Mouse (Mus musculus) adipocyte (in vitro differentiated cells): ENCODE measurements around the gene Gm38394.

ENCODE experiments used
- DNase-seq: peaks from one replicate; pipeline ENCODE4 v3.0.0-alpha.2; 2016; ENCODE audit warnings: low spot score

The Gm38394 gene

GRCm38 (mm10) chr1:133585995-133586537 is 75.1 kb downstream of the Gm38394 start:
- no peak for DNase-seq

GRCm38 (mm10) chr1:133571293-133571692 is 89.8 kb downstream of the Gm38394 start:
- no peak for DNase-seq
